Mouse (Mus musculus): ENCODE data around the gene Cntnap2. TPM values are rescaled to one million over a fixed set of nuclear protein-coding genes. Genes with fewer than 3 reads are reported as not detected.
"Not testable (repeated sequence)": the region's sequence is repeated elsewhere in the genome, so short reads cannot be mapped to it uniquely, and the experiment has no call there.

Cntnap2 gene
- polyA plus RNA-seq, 1 experiment from 2014 or later: 19.5 TPM

- no peaks in the 10 kb centered on the region for H3K36me3 ChIP-seq (ENCODE audit: control insufficient read depth, insufficient read depth, low read length)
- H3K4me3 ChIP-seq (ENCODE audit: low read depth, low read length): no peak overlapping the region
- peaks cover 5% of the 10 kb centered on the region; the same call in 1 of the 2 replicates for H3K27me3 ChIP-seq (ENCODE audit: control insufficient read depth, insufficient read depth, low read length)
- H3K9ac ChIP-seq (ENCODE audit: low read depth, low read length): no peak overlapping the region
- peak; percentile 25 for DNase-seq (ENCODE audit: low spot score)
- H3K9me3 ChIP-seq (ENCODE audit: control insufficient read depth, low read length): no peaks in the 10 kb centered on the region
- H3K4me1 ChIP-seq (replicated peaks; ENCODE audit: control insufficient read depth, insufficient read depth, low read length): peaks cover 4% of the 10 kb centered on the region; the same call in 1 of the 2 replicates
- no peak overlapping the region for H3K4me2 ChIP-seq (replicated peaks; ENCODE audit: low read depth, low read length)
- no peak overlapping the region for H3K27ac ChIP-seq (ENCODE audit: low read depth, low read length)
- WGBS: 21% methylated on average over 2 of the region's 2 CpGs
- 0 out of 2 replicates have a peak, but pooled peaks have one; percentile 34 for ATAC-seq (ENCODE audit: low FRiP score)
Measured at GRCm38 (mm10) chr6:47275065-47275464, 2215.9 kb downstream of the Cntnap2 start.

DNA sequence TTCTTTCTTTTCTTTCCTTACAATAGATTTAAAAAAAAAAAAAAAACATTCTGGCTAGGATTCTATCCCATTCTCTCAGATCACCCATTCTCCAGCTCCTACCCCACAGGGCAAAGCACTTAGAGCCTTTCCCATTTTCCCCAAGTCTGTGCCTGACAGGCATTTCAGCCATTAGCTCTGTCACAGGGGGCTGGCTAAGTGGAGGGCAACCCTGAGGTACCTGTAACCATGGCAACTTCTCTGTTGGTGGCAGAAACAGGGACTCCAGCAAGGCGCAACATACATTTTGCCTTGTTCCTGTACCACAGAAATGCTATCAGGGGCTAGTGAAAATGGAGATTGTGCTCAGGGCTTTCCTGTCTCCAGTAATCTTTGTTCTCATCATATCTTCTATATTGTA, 2220.0 kb downstream of the Cntnap2 start:
- Histone ChIP-seq H3K4me1 (replicated peaks; ENCODE audit: control insufficient read depth, insufficient read depth, low read length) (no peaks in the 10 kb centered on the region), H3K9ac (ENCODE audit: low read depth, low read length) (no peak overlapping the region), H3K9me3 (ENCODE audit: control insufficient read depth, low read length) (no peaks in the 10 kb centered on the region), H3K27me3 (ENCODE audit: control insufficient read depth, insufficient read depth, low read length) (peaks cover 5% of the 10 kb centered on the region; the same call in 1 of the 2 replicates), H3K27ac (ENCODE audit: low read depth, low read length) (no peak overlapping the region), H3K36me3 (ENCODE audit: control insufficient read depth, insufficient read depth, low read length) (no peaks in the 10 kb centered on the region), H3K4me2 (replicated peaks; ENCODE audit: low read depth, low read length) (no peak overlapping the region), H3K4me3 (ENCODE audit: low read depth, low read length) (no peak overlapping the region)
- DNase-seq (ENCODE audit: low spot score): peak; percentile 64
- peak; percentile 85; the same call in 1 of the 2 replicates for ATAC-seq (ENCODE audit: low FRiP score)
- WGBS: 0% methylated on average over 1 of the region's 1 CpGs

- H3K4me1 ChIP-seq (replicated peaks; ENCODE audit: control insufficient read depth, insufficient read depth, low read length): no peaks in the 10 kb centered on the region
- DNase-seq (ENCODE audit: low spot score): no peak
Measured at GRCm38 (mm10) chr6:47281584-47281983, 2222.4 kb downstream of the Cntnap2 start.

GRCm38 (mm10) chr6:47284794-47285193, 2225.6 kb downstream of the Cntnap2 start:
- Histone ChIP-seq H3K27ac (ENCODE audit: low read depth, low read length) (no peak overlapping the region), H3K4me1 (replicated peaks; ENCODE audit: control insufficient read depth, insufficient read depth, low read length) (no peaks in the 10 kb centered on the region), H3K27me3 (ENCODE audit: control insufficient read depth, insufficient read depth, low read length) (no peaks in the 10 kb centered on the region), H3K4me2 (replicated peaks; ENCODE audit: low read depth, low read length) (no peak overlapping the region), H3K36me3 (ENCODE audit: control insufficient read depth, insufficient read depth, low read length) (no peaks in the 10 kb centered on the region), H3K9ac (ENCODE audit: low read depth, low read length) (no peak overlapping the region), H3K9me3 (ENCODE audit: control insufficient read depth, low read length) (no peaks in the 10 kb centered on the region), H3K4me3 (ENCODE audit: low read depth, low read length) (no peak overlapping the region)
- WGBS: 67% methylated on average over 2 of the region's 2 CpGs
- ATAC-seq (ENCODE audit: low FRiP score) (no peak), DNase-seq (ENCODE audit: low spot score) (no peak)

More at GRCm38 (mm10) chr6:47281584-47281983, 2222.4 kb downstream of the Cntnap2 start:
- H3K36me3 ChIP-seq (ENCODE audit: control insufficient read depth, insufficient read depth, low read length): no peaks in the 10 kb centered on the region
- no peak overlapping the region for H3K9ac ChIP-seq (ENCODE audit: low read depth, low read length)
- H3K4me2 ChIP-seq (replicated peaks; ENCODE audit: low read depth, low read length): no peak overlapping the region
- H3K9me3 ChIP-seq (ENCODE audit: control insufficient read depth, low read length): no peaks in the 10 kb centered on the region
- no peak overlapping the region for H3K27ac ChIP-seq (ENCODE audit: low read depth, low read length)
- ATAC-seq (ENCODE audit: low FRiP score): no peak
- no peak overlapping the region for H3K4me3 ChIP-seq (ENCODE audit: low read depth, low read length)
- H3K27me3 ChIP-seq (ENCODE audit: control insufficient read depth, insufficient read depth, low read length): peaks cover 3% of the 10 kb centered on the region; the same call in 1 of the 2 replicates

- WGBS: 52% methylated on average over 1 of the region's 1 CpGs
- Histone ChIP-seq H3K9me3 (ENCODE audit: control insufficient read depth, low read length) (no peaks in the 10 kb centered on the region), H3K36me3 (ENCODE audit: control insufficient read depth, insufficient read depth, low read length) (no peaks in the 10 kb centered on the region), H3K4me3 (ENCODE audit: low read depth, low read length) (no peak overlapping the region), H3K9ac (ENCODE audit: low read depth, low read length) (no peak overlapping the region), H3K4me2 (replicated peaks; ENCODE audit: low read depth, low read length) (no peak overlapping the region), H3K27me3 (ENCODE audit: control insufficient read depth, insufficient read depth, low read length) (no peaks in the 10 kb centered on the region), H3K27ac (ENCODE audit: low read depth, low read length) (no peak overlapping the region), H3K4me1 (replicated peaks; ENCODE audit: control insufficient read depth, insufficient read depth, low read length) (no peaks in the 10 kb centered on the region)
- DNase-seq (ENCODE audit: low spot score) (no peak), ATAC-seq (ENCODE audit: low FRiP score) (no peak)
Measured at GRCm38 (mm10) chr6:47285742-47286141, 2226.6 kb downstream of the Cntnap2 start.

DNA sequence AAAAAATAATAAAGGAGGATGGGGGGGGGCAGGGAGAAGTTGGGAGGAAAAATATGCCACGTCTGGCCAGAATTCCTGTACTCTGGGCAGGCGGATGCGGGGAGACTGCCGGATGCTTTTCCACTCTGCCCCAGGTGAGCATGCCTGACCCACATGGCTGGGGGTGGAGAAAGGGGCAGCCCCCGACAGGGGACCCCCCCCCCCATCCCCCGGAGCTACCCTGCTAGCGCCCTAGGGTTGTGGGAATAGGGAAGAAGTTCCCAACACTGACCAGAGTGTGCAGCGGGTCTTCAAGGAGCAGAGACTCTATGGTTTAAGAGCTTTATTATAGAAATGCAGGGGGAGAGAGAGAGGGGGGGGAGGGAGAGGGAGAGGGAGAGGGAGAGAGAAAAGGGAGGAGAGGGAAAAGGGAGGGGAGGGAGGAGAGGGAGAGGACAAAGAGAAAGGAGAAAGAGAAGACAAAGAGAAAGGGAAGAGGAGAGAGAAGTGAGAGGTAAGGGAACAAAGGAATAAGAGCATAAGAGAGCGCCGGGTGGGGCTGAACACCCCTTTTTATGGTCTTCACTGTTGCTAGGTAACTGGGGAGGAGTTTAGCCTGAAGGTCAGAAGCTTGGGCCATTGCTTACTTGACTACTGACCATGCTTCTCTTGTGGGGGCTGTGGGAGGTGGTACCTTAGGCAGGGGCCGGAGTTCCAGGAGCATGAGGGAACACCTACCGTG, 2227.2 kb downstream of the Cntnap2 start:
- not testable (repeated sequence) for H3K9me3 ChIP-seq (ENCODE audit: control insufficient read depth, low read length); H3K36me3 ChIP-seq (ENCODE audit: control insufficient read depth, insufficient read depth, low read length); H3K4me3 ChIP-seq (ENCODE audit: low read depth, low read length); H3K9ac ChIP-seq (ENCODE audit: low read depth, low read length); H3K4me1 ChIP-seq (replicated peaks; ENCODE audit: control insufficient read depth, insufficient read depth, low read length); H3K27me3 ChIP-seq (ENCODE audit: control insufficient read depth, insufficient read depth, low read length); H3K27ac ChIP-seq (ENCODE audit: low read depth, low read length); DNase-seq (ENCODE audit: low spot score); H3K4me2 ChIP-seq (replicated peaks; ENCODE audit: low read depth, low read length)
- ATAC-seq (ENCODE audit: low FRiP score): peak; percentile 7; the same call in 1 of the 2 replicates
- WGBS: 54% methylated on average over 12 of the region's 12 CpGs

- Histone ChIP-seq H3K4me2 (replicated peaks; ENCODE audit: low read depth, low read length) (no peak overlapping the region), H3K9ac (ENCODE audit: low read depth, low read length) (no peak overlapping the region), H3K27me3 (ENCODE audit: control insufficient read depth, insufficient read depth, low read length) (no peaks in the 10 kb centered on the region), H3K27ac (ENCODE audit: low read depth, low read length) (no peak overlapping the region), H3K4me1 (replicated peaks; ENCODE audit: control insufficient read depth, insufficient read depth, low read length) (no peaks in the 10 kb centered on the region), H3K9me3 (ENCODE audit: control insufficient read depth, low read length) (no peaks in the 10 kb centered on the region), H3K4me3 (ENCODE audit: low read depth, low read length) (no peak overlapping the region), H3K36me3 (ENCODE audit: control insufficient read depth, insufficient read depth, low read length) (no peaks in the 10 kb centered on the region)
- ATAC-seq (ENCODE audit: low FRiP score) (no peak), DNase-seq (ENCODE audit: low spot score) (no peak)
- 67% methylated on average over 1 of the region's 1 CpGs for WGBS
Measured at GRCm38 (mm10) chr6:47287722-47288121, 2228.6 kb downstream of the Cntnap2 start.

- DNase-seq (ENCODE audit: low spot score): no peak
- Histone ChIP-seq H3K36me3 (ENCODE audit: control insufficient read depth, insufficient read depth, low read length) (no peaks in the 10 kb centered on the region), H3K4me2 (replicated peaks; ENCODE audit: low read depth, low read length) (no peak overlapping the region), H3K9ac (ENCODE audit: low read depth, low read length) (no peak overlapping the region), H3K27me3 (ENCODE audit: control insufficient read depth, insufficient read depth, low read length) (no peaks in the 10 kb centered on the region), H3K9me3 (ENCODE audit: control insufficient read depth, low read length) (no peaks in the 10 kb centered on the region), H3K4me3 (ENCODE audit: low read depth, low read length) (no peak overlapping the region), H3K27ac (ENCODE audit: low read depth, low read length) (no peak overlapping the region), H3K4me1 (replicated peaks; ENCODE audit: control insufficient read depth, insufficient read depth, low read length) (no peaks in the 10 kb centered on the region)
- no peak for ATAC-seq (ENCODE audit: low FRiP score)
Measured at GRCm38 (mm10) chr6:47291973-47292372, 2232.8 kb downstream of the Cntnap2 start.

GRCm38 (mm10) chr6:47292437-47292836, 2233.3 kb downstream of the Cntnap2 start:
- H3K36me3 ChIP-seq (ENCODE audit: control insufficient read depth, insufficient read depth, low read length): no peaks in the 10 kb centered on the region
- ATAC-seq (ENCODE audit: low FRiP score): no peak
- no peaks in the 10 kb centered on the region for H3K27me3 ChIP-seq (ENCODE audit: control insufficient read depth, insufficient read depth, low read length)
- no peak overlapping the region for H3K4me3 ChIP-seq (ENCODE audit: low read depth, low read length)
- no peaks in the 10 kb centered on the region for H3K9me3 ChIP-seq (ENCODE audit: control insufficient read depth, low read length)
- no peak overlapping the region for H3K27ac ChIP-seq (ENCODE audit: low read depth, low read length)
- no peak overlapping the region for H3K9ac ChIP-seq (ENCODE audit: low read depth, low read length)
- H3K4me1 ChIP-seq (replicated peaks; ENCODE audit: control insufficient read depth, insufficient read depth, low read length): no peaks in the 10 kb centered on the region
- H3K4me2 ChIP-seq (replicated peaks; ENCODE audit: low read depth, low read length): no peak overlapping the region
- DNase-seq (ENCODE audit: low spot score): no peak
- 80% methylated on average over 3 of the region's 3 CpGs for WGBS

Data from hindbrain, embryonic 11.5 days (tissue).